26 mouse cellular contexts compared by ENCODE assay signal in the genomic region with DNA sequence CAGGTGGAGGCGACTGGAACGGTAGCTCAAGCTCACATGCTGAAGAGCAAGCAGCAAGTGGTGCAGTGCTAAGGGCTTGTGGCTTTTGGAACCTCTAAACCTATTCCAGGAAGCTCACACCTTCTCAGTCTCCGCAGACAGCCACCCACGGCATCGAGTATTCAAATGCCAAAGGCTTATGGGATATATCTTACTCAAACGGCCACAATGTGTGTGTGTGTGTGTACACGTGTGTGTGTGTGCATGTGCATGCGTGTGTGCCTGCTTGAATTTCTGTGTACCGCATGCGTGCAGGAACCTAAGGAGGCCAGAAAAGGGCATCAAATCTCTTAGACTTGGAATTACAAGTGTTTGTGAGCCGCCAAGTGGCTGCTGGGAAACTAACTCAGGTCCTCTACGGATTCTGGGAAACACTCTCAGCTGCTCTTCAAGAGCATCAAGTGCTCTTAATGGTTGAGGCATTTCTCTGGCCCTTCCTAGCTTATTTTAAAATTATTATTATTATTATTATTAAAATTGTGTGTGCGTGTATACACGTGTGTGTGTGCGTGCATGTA. TPM values are rescaled to one million over a fixed set of nuclear protein-coding genes. Genes with fewer than 3 reads are reported as not detected.
DNase-seq lines count a peak whose midpoint lies in the region; ATAC-seq lines count a peak whose summit lies in the region.
"Had no signal": no experiment of that assay in that cellular context is flagged by ENCODE, and none has a peak within 500 bp of the region (broad histone marks: within the 10 kb centered on the region; RNA-seq: fewer than 3 reads in every experiment).

No protein-coding gene starts in this region.

- H3K4me1 ChIP-seq in lung, embryonic 15.5 days, result peaks cover 19% of the 10 kb centered on the region; the same call in 1 of the 2 replicates

- no peaks in the 10 kb centered on the region for H3K27me3 ChIP-seq in lung, embryonic 15.5 days
- H3K27me3 ChIP-seq: embryonic facial prominence, embryonic 15.5 days; forebrain, embryonic 13.5 days; hindbrain, embryonic 13.5 days; limb, embryonic 13.5 days; midbrain, embryonic 12.5 days had no signal

- H3K9ac ChIP-seq in lung, embryonic 15.5 days, result no peak overlapping the region
- H3K9ac ChIP-seq: embryonic facial prominence, embryonic 15.5 days; forebrain, embryonic 13.5 days; hindbrain, embryonic 13.5 days; limb, embryonic 13.5 days; midbrain, embryonic 12.5 days had no signal

- intact Hi-C loops in heart, postnatal 25 days (cut with DNase I), result no loop called here

- WGBS in lung, embryonic 15.5 days, result 67% methylated on average over 15 of the region's 15 CpGs

- H3K9me3 ChIP-seq in lung, embryonic 15.5 days, result no peaks in the 10 kb centered on the region
- H3K9me3 ChIP-seq: embryonic facial prominence, embryonic 10.5 days; embryonic facial prominence, embryonic 15.5 days; forebrain, embryonic 13.5 days; G1E; hindbrain, embryonic 13.5 days; limb, embryonic 13.5 days; midbrain, embryonic 12.5 days had no signal

- H3K4me2 ChIP-seq in lung, embryonic 15.5 days, result no peak overlapping the region; the same call in 1 of the 2 replicates
- H3K4me2 ChIP-seq: embryonic facial prominence, embryonic 15.5 days; forebrain, embryonic 13.5 days; hindbrain, embryonic 13.5 days; limb, embryonic 13.5 days; liver, embryonic 11.5 days; midbrain, embryonic 12.5 days had no signal

- H3K36me3 ChIP-seq in lung, embryonic 15.5 days, result no peaks in the 10 kb centered on the region
- H3K36me3 ChIP-seq: embryonic facial prominence, embryonic 15.5 days; hindbrain, embryonic 13.5 days; limb, embryonic 13.5 days; midbrain, embryonic 12.5 days had no signal

- peak overlapping the region; percentile 44 for H3K27ac ChIP-seq in lung, embryonic 15.5 days
- H3K27ac ChIP-seq: embryonic facial prominence, embryonic 10.5 days; embryonic facial prominence, embryonic 15.5 days; forebrain, embryonic 13.5 days; hindbrain, embryonic 13.5 days; limb, embryonic 13.5 days; midbrain, embryonic 12.5 days had no signal

- ATAC-seq in lung, embryonic 15.5 days (ENCODE audit: borderline replicate concordance, extremely low read depth, low FRiP score, low TSS enrichment), result no peak
- ATAC-seq: forebrain, embryonic 13.5 days; inflammation-experienced regulatory T-cells, adult 6 months had no signal

- no peak overlapping the region for H3K4me3 ChIP-seq in lung, embryonic 15.5 days
- H3K4me3 ChIP-seq: embryonic facial prominence, embryonic 10.5 days; embryonic facial prominence, embryonic 15.5 days; forebrain, embryonic 13.5 days; hindbrain, embryonic 13.5 days; limb, embryonic 13.5 days; midbrain, embryonic 12.5 days had no signal

- peak; percentile 8 for DNase-seq in thymus, postnatal 0 days (ENCODE audit: low spot score)
- no peak for DNase-seq in thymus, postnatal 25 days
- DNase-seq in lung, postnatal 25 days (ENCODE audit: low spot score), result peak; percentile 62
- DNase-seq in right cerebral cortex, postnatal 10 days (ENCODE audit: low spot score in 2 of 2), result no peak
- no peak for DNase-seq in spleen, adult 12 weeks (ENCODE audit: low spot score)
- DNase-seq in heart, postnatal 25 days (ENCODE audit: low spot score), result no peak
- DNase-seq: adrenal gland, postnatal 10 days; cerebellum, adult 8-10 months; cerebellum, postnatal 25 days; gastrocnemius, postnatal 10 days; heart, postnatal 4 days; kidney, adult 11 months; kidney, postnatal 25 days; retina, postnatal 1 day; right cerebral cortex, postnatal 25 days; thymus, adult 2 months had no signal

RNA-seq across cellular contexts. Expression of a gene that starts 2.8 kb away (rescaled TPM):
- polyA plus RNA-seq in thymus, postnatal 0 days (2015; fragmentation: Nextera tagmentation; extraction: Ambion mirVana), result 13.1 and 14.4 TPM in 2 replicates
- polyA plus RNA-seq in lung, embryonic 15.5 days (2015; fragmentation: Nextera tagmentation; extraction: Ambion mirVana), result 15.6 and 16.1 TPM in 2 replicates
- 10 to 100 TPM in 1 of 2 experiments, 1 to 10 TPM in 1; 9.6 to 10.3 TPM for total RNA-seq in heart, postnatal 25 days (2021)

RNA-seq across cellular contexts. Expression of a gene that starts 3.2 kb away (rescaled TPM):
- 30.4 and 35.4 TPM in 2 replicates for polyA plus RNA-seq in thymus, postnatal 0 days (2015; fragmentation: Nextera tagmentation; extraction: Ambion mirVana)
- 49.5 and 50.6 TPM in 2 replicates for polyA plus RNA-seq in lung, embryonic 15.5 days (2015; fragmentation: Nextera tagmentation; extraction: Ambion mirVana)
- 10 to 100 TPM; 22.3 to 25.2 TPM for total RNA-seq in heart, postnatal 25 days (2021)

RNA-seq across cellular contexts. Expression of a gene that starts 52.2 kb away (rescaled TPM):
- polyA plus RNA-seq in thymus, postnatal 0 days (2015; fragmentation: Nextera tagmentation; extraction: Ambion mirVana), result 41.7 and 44.6 TPM in 2 replicates
- 46.3 and 46.9 TPM in 2 replicates for polyA plus RNA-seq in lung, embryonic 15.5 days (2015; fragmentation: Nextera tagmentation; extraction: Ambion mirVana)
- 10 to 100 TPM; 22.8 to 23.5 TPM for total RNA-seq in heart, postnatal 25 days (2021)

Comparison
In these comparisons a context has a peak if more than half of its experiments do, and no peak if none do; other contexts are left out.
1. DNase-seq: peak in thymus, postnatal 0 days (single experiment) and lung, postnatal 25 days (single experiment); none in thymus, postnatal 25 days (single experiment), right cerebral cortex, postnatal 10 days (0 of 2), spleen, adult 12 weeks (single experiment) and heart, postnatal 25 days (single experiment).